Mouse (Mus musculus) CH12F3 (cell line): ENCODE measurements at regions not wholly inside any gene's neighbourhood (a gene's known extent, or its start where the extent isn't known, plus 50 kb on each side); places are given as distances from the start of the nearest gene placed in this dataset.

Experiments used
- in situ Hi-C: fragments of 300-500 bp; cut with MboI; formaldehyde crosslinking; loops from 2 replicates; pipeline ENCODE4 v1.14.3; 2020; ENCODE audit warnings: low sequenced_read_pairs

- in situ Hi-C loops, result loop anchor here (10.0 kb wide), 1 partner anchor 99 kb away; no protein-coding TSS in a partner anchor
Measured at GRCm38 (mm10) chr16:5316271-5316670, 60.5 kb upstream of the Eef2kmt start.

DNA sequence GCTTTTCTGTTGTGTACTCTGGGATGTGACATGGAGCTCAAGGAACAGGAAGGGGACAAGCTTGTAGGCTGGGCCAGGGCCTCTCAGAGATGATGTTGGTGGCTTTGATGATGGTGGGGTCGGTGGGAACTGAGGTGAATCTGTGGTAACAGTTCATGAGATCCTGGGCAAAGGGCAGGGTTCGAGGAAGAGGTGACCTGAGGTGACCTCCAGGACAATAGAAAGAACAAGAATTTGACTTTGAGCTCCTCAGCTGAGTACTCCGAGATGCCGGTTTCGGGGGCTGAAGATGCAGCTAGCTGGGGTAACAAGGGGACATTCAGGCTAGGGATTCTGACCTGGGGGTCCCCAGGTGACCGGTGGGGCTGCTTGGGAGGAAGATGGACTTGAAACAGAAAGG is 57.5 kb upstream of the Eef2kmt start:
- in situ Hi-C loops, result loop anchor here (10.0 kb wide), 1 partner anchor 102 kb away; no protein-coding TSS in a partner anchor

DNA sequence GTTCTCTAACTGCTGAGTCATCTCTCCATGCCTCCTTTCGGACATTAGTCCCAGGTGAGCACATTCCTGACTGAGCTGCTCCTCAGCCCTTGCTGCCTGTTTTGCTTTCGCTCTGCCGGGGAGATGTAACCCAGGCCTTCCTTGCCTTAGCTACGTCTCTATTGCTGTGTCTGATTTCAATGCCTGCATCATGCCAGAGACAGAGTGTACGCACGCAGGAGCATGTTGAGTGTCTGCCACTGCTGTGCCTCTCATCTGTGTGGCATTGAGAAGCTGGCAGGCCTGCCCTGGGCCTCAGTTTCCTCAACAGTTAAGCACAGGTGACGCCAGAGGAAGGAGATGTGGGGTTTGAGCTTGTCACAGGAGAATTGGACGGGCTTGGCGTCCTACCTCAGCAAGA is 55.7 kb upstream of the Eef2kmt start:
- in situ Hi-C loops, result loop anchor here (10.0 kb wide), 1 partner anchor 103 kb away; no protein-coding TSS in a partner anchor

GRCm38 (mm10) chr16:5310736-5311135 is 55.0 kb upstream of the Eef2kmt start:
- in situ Hi-C loops, result loop anchor here (10.0 kb wide), 1 partner anchor 104 kb away; no protein-coding TSS in a partner anchor

GRCm38 (mm10) chr16:5307761-5308160 is 52.0 kb upstream of the Eef2kmt start:
- in situ Hi-C loops, result no loop called here

- in situ Hi-C loops, result no loop called here
Measured at GRCm38 (mm10) chr16:5307249-5307605, 51.4 kb upstream of the Eef2kmt start.

- in situ Hi-C loops, result no loop called here
Measured at GRCm38 (mm10) chr16:5306588-5307248, 50.9 kb upstream of the Eef2kmt start.
